Mouse (Mus musculus) myocyte (in vitro differentiated cells): Measurements from ENCODE around the gene Gjd2.

Experiments used
- MAX ChIP-seq: IDR thresholded peaks from one replicate; pipeline ENCODE4 v1.6.1; 2011; ENCODE audit warnings: low read depth, mild to moderate bottlenecking, control low read depth
- POLR2A ChIP-seq: IDR thresholded peaks from one replicate; pipeline ENCODE4 v1.6.1; 2011; ENCODE audit warnings: low read depth, mild to moderate bottlenecking, control low read depth, moderate library complexity; ENCODE audit not compliant: insufficient read length
- POLR2AphosphoS2 ChIP-seq: IDR thresholded peaks from one replicate; pipeline ENCODE4 v1.6.1; 2011; ENCODE audit warnings: low read depth, control low read depth; ENCODE audit not compliant: insufficient read length
- SRF ChIP-seq: IDR thresholded peaks from one replicate; pipeline ENCODE4 v1.6.1; 2011; ENCODE audit warnings: low read depth; ENCODE audit not compliant: control insufficient read depth, insufficient read length

- no peak for TF ChIP-seq SRF
- TF ChIP-seq POLR2A: no peak
- TF ChIP-seq MAX: no peak
- TF ChIP-seq POLR2AphosphoS2: no peak
Measured at GRCm38 (mm10) chr2:113966421-113966820, 47.0 kb downstream of the Gjd2 start.
